Mouse (Mus musculus): ENCODE results near the gene Pdha1.

DNA sequence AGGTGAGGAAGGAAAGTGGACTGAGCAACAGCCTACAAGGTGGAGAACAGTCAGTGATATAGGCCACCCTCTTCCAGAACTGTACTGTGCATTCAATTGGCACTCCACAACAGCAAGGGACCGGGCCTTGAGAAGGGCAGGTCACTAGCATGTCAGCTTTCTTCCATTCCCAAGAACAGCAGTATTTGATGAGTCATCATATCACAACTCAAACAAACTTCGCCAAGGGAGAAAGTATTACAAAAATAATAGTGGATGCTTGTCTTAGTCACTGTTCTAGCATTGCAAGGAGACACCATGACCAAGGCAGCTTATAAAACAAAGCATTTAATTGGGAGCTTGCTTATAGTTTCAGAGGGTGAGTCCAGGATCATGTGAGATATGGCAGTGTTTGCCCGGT lies 26.0 kb upstream of the Pdha1 start:
- no peak for TF ChIP-seq CTCF (IDR thresholded peaks at IDR 0.05; ENCODE audit: low read depth)
- TF ChIP-seq EP300 (IDR thresholded peaks at IDR 0.05; ENCODE audit: low read depth), result no peak
